Mouse (Mus musculus): ENCODE data around the gene Tfap2c. TPM values are rescaled to one million over a fixed set of nuclear protein-coding genes. Genes with fewer than 3 reads are reported as not detected.
A peak's percentile ranks its signal among the peaks of the same experiment; 100 is the strongest.

Gene Tfap2c
- polyA plus RNA-seq (2014; fragmentation: Nextera tagmentation; extraction: Ambion mirVana), result 8.9 and 9.8 TPM in 2 replicates

DNA sequence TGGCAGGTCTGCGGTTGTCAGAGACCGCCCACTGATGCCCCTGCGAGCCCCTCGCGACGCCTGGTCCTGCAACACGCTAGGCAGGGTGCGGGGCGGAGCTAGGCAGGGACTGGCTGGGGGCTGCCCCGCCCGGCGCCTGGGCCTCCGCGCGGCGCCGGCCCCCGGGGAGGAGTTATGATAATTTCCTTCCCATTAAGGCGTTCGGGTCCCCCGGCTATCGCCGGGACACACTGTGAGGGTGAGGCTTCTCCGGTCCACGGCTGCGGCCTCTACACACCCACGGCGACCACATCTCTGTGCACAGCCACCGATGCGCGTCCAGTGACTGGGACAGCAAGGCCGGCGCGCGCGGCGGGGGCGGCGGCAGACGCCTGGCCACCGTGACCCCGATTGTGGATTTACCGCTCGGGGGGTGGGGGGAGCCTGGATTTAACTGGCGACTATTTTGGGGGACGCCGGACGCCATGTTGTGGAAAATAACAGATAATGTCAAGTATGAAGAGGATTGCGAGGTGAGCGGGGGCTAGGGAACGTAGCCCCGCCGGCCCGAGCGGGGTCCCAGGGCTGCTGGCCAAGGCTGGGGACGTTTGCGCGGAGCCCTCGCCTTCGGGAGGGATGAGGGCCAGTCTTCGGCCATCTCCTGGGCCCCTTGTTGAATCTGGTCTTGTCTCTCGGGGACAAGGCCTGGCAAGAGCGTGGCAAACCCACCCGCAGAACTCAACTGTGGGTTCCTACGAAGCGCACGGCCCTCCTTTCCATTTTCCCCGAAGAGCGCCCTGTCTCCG lies at the start of gene Tfap2c:
Tfap2c (plus strand) TSS at position 223 of the 785 bp plus-strand sequence.
- Histone ChIP-seq H3K9ac (ENCODE audit: low read depth, low read length) (peak within 1 kb of the TSS; percentile 59), H3K36me3 (ENCODE audit: control insufficient read depth, insufficient read depth, low read length) (no peaks in the 10 kb centered on the region), H3K9me3 (ENCODE audit: control insufficient read depth, low read length) (no peaks in the 10 kb centered on the region), H3K27ac (replicated peaks; ENCODE audit: low read depth, low read length) (peak within 1 kb of the TSS; percentile 70; the same call in 1 of the 2 replicates), H3K4me1 (ENCODE audit: control insufficient read depth, insufficient read depth, low read length) (peaks cover 28% of the 10 kb centered on the region), H3K27me3 (replicated peaks; ENCODE audit: control insufficient read depth, insufficient read depth, low read length) (peaks cover 98% of the 10 kb centered on the region), H3K4me3 (ENCODE audit: low read depth, low read length) (peak within 1 kb of the TSS; percentile 50), H3K4me2 (ENCODE audit: low read depth, low read length) (peak within 1 kb of the TSS; percentile 74)
- peak; percentile 87 for DNase-seq (ENCODE audit: low spot score)
- ATAC-seq (ENCODE audit: low read depth), result peak; percentile 85
- 1% methylated on average over 47 of the region's 70 CpGs for WGBS

DNA sequence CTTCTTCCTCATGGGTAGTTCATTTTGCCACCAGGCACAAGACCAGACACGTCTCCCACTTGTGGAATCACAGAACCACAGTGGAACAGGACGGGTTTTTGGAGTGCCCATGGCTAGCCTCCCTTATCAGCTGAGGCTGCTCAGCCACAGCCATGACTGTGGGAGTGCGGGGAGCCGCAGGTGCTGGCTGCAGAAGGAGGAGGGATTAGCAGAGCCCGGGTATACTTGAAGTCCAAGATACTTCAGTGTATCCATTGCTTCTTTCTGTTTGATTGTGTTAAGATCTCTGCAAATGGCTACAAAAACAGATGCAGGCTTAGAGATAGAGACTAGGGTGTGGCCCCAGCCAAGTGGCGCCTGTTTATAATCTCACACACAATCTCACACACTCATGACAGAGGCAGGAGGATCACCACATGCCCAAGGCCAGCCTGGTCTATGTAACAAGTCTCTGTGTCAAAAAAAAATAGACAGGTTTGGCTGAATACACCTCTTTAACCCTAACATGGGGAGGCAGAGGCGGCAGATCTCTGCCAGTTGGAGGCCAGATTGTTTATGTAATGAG lies 48.6 kb upstream of the Tfap2c start:
- Histone ChIP-seq H3K4me2 (ENCODE audit: low read depth, low read length) (no peak overlapping the region), H3K36me3 (ENCODE audit: control insufficient read depth, insufficient read depth, low read length) (no peaks in the 10 kb centered on the region), H3K9me3 (ENCODE audit: control insufficient read depth, low read length) (no peaks in the 10 kb centered on the region), H3K4me1 (ENCODE audit: control insufficient read depth, insufficient read depth, low read length) (no peaks in the 10 kb centered on the region), H3K9ac (ENCODE audit: low read depth, low read length) (no peak overlapping the region), H3K27me3 (replicated peaks; ENCODE audit: control insufficient read depth, insufficient read depth, low read length) (no peaks in the 10 kb centered on the region), H3K4me3 (ENCODE audit: low read depth, low read length) (no peak overlapping the region), H3K27ac (replicated peaks; ENCODE audit: low read depth, low read length) (no peak overlapping the region)
- WGBS, result 36% methylated on average over 7 of the region's 7 CpGs
- DNase-seq (ENCODE audit: low spot score), result no peak
- no peak for ATAC-seq (ENCODE audit: low read depth)

DNA sequence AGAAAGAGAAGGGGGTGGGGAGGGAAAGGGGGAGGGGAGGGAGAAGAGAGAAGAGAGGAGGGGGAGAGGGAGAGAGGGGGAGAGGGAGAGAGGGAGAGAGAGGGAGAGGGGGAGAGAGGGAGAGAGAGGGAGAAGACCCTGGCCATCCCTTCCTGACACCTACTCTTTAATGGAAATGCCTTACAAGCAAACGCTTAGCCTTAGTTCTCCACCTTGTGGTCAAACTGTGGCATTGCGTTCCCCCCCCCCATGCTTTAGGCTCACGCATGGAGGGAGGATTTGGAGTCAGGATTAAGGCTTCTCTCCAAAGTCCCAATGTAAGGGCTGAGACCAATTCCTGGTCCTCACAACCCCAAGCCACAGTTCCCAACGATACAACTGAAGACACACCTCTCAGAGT lies 48.1 kb upstream of the Tfap2c start:
- Histone ChIP-seq H3K27me3 (replicated peaks; ENCODE audit: control insufficient read depth, insufficient read depth, low read length) (no peaks in the 10 kb centered on the region), H3K4me1 (ENCODE audit: control insufficient read depth, insufficient read depth, low read length) (no peaks in the 10 kb centered on the region), H3K4me2 (ENCODE audit: low read depth, low read length) (no peak overlapping the region), H3K27ac (replicated peaks; ENCODE audit: low read depth, low read length) (no peak overlapping the region), H3K36me3 (ENCODE audit: control insufficient read depth, insufficient read depth, low read length) (no peaks in the 10 kb centered on the region), H3K9ac (ENCODE audit: low read depth, low read length) (no peak overlapping the region), H3K9me3 (ENCODE audit: control insufficient read depth, low read length) (no peaks in the 10 kb centered on the region), H3K4me3 (ENCODE audit: low read depth, low read length) (no peak overlapping the region)
- ATAC-seq (ENCODE audit: low read depth) (0 out of 2 replicates have a peak, but pooled peaks have one; percentile 22), DNase-seq (ENCODE audit: low spot score) (peak; percentile 66)
- 4% methylated on average over 4 of the region's 4 CpGs for WGBS

DNA sequence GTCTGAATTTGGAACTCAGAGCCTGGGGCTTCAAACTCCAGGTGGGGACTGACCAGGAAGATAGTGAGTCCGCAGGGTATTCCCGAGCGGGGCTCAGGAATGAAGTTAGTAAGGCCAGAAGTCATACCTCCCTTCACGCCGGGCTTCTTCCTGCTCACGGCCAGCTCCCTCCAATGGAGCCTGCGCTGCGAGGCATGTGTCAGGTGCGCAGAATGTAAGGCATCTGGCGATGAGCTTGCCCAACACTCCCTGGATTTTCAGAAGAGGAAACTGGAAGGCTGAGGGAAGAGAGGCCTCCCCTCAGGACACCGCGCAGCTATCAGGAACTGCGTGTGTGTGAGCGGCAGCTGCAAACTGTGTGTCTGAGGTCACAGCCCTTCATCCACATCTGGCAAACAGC lies 47.2 kb upstream of the Tfap2c start:
- H3K4me1 ChIP-seq (ENCODE audit: control insufficient read depth, insufficient read depth, low read length), result no peaks in the 10 kb centered on the region
- ATAC-seq (ENCODE audit: low read depth), result 0 out of 2 replicates have a peak, but pooled peaks have one; percentile 30
- H3K9me3 ChIP-seq (ENCODE audit: control insufficient read depth, low read length), result no peaks in the 10 kb centered on the region
- H3K4me3 ChIP-seq (ENCODE audit: low read depth, low read length), result no peak overlapping the region
- H3K27me3 ChIP-seq (replicated peaks; ENCODE audit: control insufficient read depth, insufficient read depth, low read length), result no peaks in the 10 kb centered on the region
- no peak for DNase-seq (ENCODE audit: low spot score)
- H3K9ac ChIP-seq (ENCODE audit: low read depth, low read length), result no peak overlapping the region
- no peaks in the 10 kb centered on the region for H3K36me3 ChIP-seq (ENCODE audit: control insufficient read depth, insufficient read depth, low read length)
- no peak overlapping the region for H3K27ac ChIP-seq (replicated peaks; ENCODE audit: low read depth, low read length)
- no peak overlapping the region for H3K4me2 ChIP-seq (ENCODE audit: low read depth, low read length)
- 48% methylated on average over 14 of the region's 14 CpGs for WGBS

DNA sequence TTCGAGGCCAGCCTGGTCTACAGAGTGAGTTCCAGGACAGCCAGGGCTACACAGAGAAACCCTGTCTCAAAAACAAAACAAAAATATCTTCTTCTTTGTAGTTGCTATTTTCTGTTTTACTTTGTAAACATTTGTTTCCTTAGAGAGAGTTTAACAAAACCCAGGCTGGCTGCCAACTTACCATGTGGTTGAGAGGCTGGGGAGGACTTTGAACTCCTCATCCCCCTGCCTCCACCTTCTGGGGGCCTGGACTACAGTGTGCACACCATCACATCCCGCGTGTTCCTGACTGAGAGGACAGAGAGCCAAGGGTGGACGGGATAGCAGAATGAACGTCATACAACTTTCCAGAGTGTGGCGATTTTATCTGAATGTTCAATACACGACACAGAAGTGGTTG lies 43.3 kb upstream of the Tfap2c start:
- no peak for ATAC-seq (ENCODE audit: low read depth)
- H3K27ac ChIP-seq (replicated peaks; ENCODE audit: low read depth, low read length), result no peak overlapping the region

DNA sequence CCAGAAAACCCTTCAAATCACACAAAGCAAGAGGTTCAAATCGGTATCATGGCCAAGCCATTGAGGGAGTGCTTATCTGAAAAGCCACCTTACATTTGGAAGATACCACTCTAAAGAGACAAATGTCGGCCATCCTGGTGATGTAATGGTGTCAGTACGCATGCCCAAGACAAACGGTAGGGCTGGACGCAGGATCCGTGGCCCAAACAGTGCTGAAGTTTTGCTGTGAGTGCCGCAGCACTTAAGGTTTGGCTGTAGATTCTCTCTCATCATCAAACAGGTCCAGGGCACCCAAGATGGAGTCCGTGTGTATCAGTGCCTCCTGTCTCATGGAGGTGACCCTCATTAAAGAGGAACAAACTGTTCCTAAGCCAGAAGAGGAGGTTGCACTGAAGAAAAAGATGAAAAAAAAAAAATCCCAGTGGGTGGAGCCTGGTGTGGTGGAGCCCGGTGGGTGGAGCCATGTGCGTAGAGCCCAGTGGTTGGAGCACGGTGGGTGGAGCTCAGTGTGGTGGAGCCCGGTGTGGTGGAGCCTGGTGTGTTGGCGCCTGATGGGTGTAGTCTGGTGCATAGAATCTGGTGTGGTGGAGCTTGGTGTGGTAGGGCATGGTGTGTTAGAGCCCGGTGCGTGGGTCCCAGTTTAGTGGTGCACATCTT lies 39.2 kb upstream of the Tfap2c start:
- Histone ChIP-seq H3K9ac (ENCODE audit: low read depth, low read length) (no peak overlapping the region), H3K4me3 (ENCODE audit: low read depth, low read length) (no peak overlapping the region), H3K9me3 (ENCODE audit: control insufficient read depth, low read length) (no peaks in the 10 kb centered on the region), H3K4me1 (ENCODE audit: control insufficient read depth, insufficient read depth, low read length) (no peaks in the 10 kb centered on the region), H3K4me2 (ENCODE audit: low read depth, low read length) (no peak overlapping the region), H3K27ac (replicated peaks; ENCODE audit: low read depth, low read length) (no peak overlapping the region), H3K27me3 (replicated peaks; ENCODE audit: control insufficient read depth, insufficient read depth, low read length) (no peaks in the 10 kb centered on the region), H3K36me3 (ENCODE audit: control insufficient read depth, insufficient read depth, low read length) (no peaks in the 10 kb centered on the region)
- WGBS, result 93% methylated on average over 15 of the region's 15 CpGs
- DNase-seq (ENCODE audit: low spot score) (no peak), ATAC-seq (ENCODE audit: low read depth) (no peak)

More for the DNA sequence above, 43.3 kb upstream of the Tfap2c start:
- no peak overlapping the region for H3K9ac ChIP-seq (ENCODE audit: low read depth, low read length)
- no peak overlapping the region for H3K4me2 ChIP-seq (ENCODE audit: low read depth, low read length)
- 85% methylated on average over 6 of the region's 7 CpGs for WGBS
- H3K4me3 ChIP-seq (ENCODE audit: low read depth, low read length), result no peak overlapping the region
- no peak for DNase-seq (ENCODE audit: low spot score)
- H3K9me3 ChIP-seq (ENCODE audit: control insufficient read depth, low read length), result no peaks in the 10 kb centered on the region
- H3K36me3 ChIP-seq (ENCODE audit: control insufficient read depth, insufficient read depth, low read length), result no peaks in the 10 kb centered on the region
- no peaks in the 10 kb centered on the region for H3K4me1 ChIP-seq (ENCODE audit: control insufficient read depth, insufficient read depth, low read length)
- no peaks in the 10 kb centered on the region for H3K27me3 ChIP-seq (replicated peaks; ENCODE audit: control insufficient read depth, insufficient read depth, low read length)

DNA sequence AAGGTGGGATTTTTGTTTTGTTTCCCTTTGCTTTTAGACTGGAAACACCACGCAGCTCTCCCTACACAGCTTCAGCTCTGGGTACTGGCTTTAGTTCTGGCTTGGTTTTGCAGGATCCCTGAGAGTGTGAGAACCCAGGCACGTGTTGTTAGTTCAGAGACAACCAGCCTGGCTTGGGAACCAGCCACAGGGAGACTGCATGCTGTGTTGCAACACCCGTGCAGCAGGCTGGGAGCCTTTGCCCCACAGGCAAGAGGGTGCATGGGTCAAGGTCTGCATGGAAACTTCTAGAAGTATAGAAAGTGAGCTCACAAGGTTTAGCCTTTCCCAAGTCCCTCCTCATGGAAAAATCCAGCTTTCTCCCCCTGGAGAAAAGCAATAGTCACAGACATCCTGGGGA lies 38.5 kb upstream of the Tfap2c start:
- Histone ChIP-seq H3K9ac (ENCODE audit: low read depth, low read length) (no peak overlapping the region), H3K9me3 (ENCODE audit: control insufficient read depth, low read length) (no peaks in the 10 kb centered on the region), H3K4me3 (ENCODE audit: low read depth, low read length) (no peak overlapping the region), H3K27ac (replicated peaks; ENCODE audit: low read depth, low read length) (no peak overlapping the region), H3K4me2 (ENCODE audit: low read depth, low read length) (no peak overlapping the region), H3K36me3 (ENCODE audit: control insufficient read depth, insufficient read depth, low read length) (no peaks in the 10 kb centered on the region), H3K4me1 (ENCODE audit: control insufficient read depth, insufficient read depth, low read length) (no peaks in the 10 kb centered on the region), H3K27me3 (replicated peaks; ENCODE audit: control insufficient read depth, insufficient read depth, low read length) (no peaks in the 10 kb centered on the region)
- WGBS, result 57% methylated on average over 3 of the region's 3 CpGs
- DNase-seq (ENCODE audit: low spot score) (no peak), ATAC-seq (ENCODE audit: low read depth) (no peak)

DNA sequence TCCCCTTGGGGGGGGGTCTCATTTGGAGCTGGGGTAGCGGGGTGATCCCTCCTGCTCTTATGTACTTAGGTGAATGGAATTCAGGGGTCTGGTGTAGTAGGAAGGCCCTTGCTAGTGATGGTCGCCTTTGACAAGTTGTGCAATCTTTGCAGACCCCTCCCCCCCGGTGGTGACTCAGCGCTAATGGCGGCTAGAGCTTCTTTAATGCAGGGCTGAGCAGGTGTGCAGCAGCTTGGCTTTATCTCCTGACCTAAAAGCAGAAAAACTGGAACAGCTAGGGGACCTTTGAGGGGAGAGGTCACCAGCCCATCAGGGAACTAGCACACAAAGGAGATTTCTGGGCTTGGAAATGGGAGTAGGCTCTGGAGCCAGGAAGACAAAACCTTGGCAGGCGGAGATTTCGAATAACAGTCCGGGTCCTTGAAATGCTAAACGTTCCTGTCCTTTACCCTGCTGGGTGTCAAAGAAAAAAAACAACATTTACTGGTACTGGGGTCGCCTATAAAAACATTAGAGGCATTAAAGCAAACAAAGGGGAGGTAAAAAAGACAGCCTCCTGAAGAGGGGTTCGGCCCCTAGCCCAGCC lies 32.9 kb upstream of the Tfap2c start:
- Histone ChIP-seq H3K4me3 (ENCODE audit: low read depth, low read length) (no peak overlapping the region), H3K4me2 (ENCODE audit: low read depth, low read length) (no peak overlapping the region), H3K27ac (replicated peaks; ENCODE audit: low read depth, low read length) (no peak overlapping the region), H3K27me3 (replicated peaks; ENCODE audit: control insufficient read depth, insufficient read depth, low read length) (no peaks in the 10 kb centered on the region), H3K9ac (ENCODE audit: low read depth, low read length) (no peak overlapping the region), H3K9me3 (ENCODE audit: control insufficient read depth, low read length) (no peaks in the 10 kb centered on the region), H3K4me1 (ENCODE audit: control insufficient read depth, insufficient read depth, low read length) (no peaks in the 10 kb centered on the region), H3K36me3 (ENCODE audit: control insufficient read depth, insufficient read depth, low read length) (no peaks in the 10 kb centered on the region)
- 22% methylated on average over 11 of the region's 11 CpGs for WGBS
- ATAC-seq (ENCODE audit: low read depth) (no peak), DNase-seq (ENCODE audit: low spot score) (no peak)
